ENCODE assay signal across 7 mouse cellular contexts in the genomic region with DNA sequence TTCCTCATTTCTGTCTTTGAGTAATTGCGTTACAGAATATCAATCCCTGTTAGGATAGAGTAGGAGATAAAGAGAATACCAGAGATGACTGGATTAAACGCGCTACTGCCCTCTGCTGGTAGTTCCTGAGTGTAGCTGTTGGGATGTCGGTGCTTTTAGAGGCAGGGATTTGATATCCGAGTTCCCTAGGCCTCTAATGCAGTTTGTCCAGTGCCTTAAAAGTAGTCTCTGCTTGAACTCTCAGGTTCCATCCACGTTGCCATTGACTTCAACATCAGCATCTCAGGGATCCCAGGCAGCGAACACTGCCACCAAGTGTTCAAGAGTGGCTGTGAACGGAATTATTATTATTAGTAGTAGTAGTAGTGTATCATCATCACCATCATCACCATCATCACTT. TPM values are rescaled to one million over a fixed set of nuclear protein-coding genes. Genes with fewer than 3 reads are reported as not detected.
A peak's percentile ranks its signal among the peaks of the same experiment; 100 is the strongest.
DNase-seq lines count a peak whose midpoint lies in the region; ATAC-seq and TF ChIP-seq lines count a peak whose summit lies in the region.

No protein-coding gene starts in this region.

- intact Hi-C loops in heart, postnatal 36 days (cut with DNase I): loop anchor here (2.0 kb wide), 1 partner anchor 122 kb away; no protein-coding TSS in a partner anchor

- H3K4me1 ChIP-seq in MEL (ENCODE audit: control insufficient read depth in 1 of 2, insufficient read depth in 2 of 2, low read length in 2 of 2): no peaks in the 10 kb centered on the region
- 0 out of 2 replicates have a peak, but pooled peaks cover 2% of the 10 kb centered on the region for H3K4me1 ChIP-seq in embryonic facial prominence, embryonic 10.5 days

- peaks cover 2% of the 10 kb centered on the region; the same call in 1 of the 2 replicates for H3K9me3 ChIP-seq in MEL (replicated peaks; ENCODE audit: insufficient read depth, low read length)
- no peaks in the 10 kb centered on the region for H3K9me3 ChIP-seq in embryonic facial prominence, embryonic 10.5 days

- no peak overlapping the region for H3K27ac ChIP-seq in MEL (ENCODE audit: control insufficient read depth, low read depth, low read length)
- no peak overlapping the region for H3K27ac ChIP-seq in embryonic facial prominence, embryonic 10.5 days (replicated peaks)

- TF ChIP-seq POLR2A in MEL (IDR thresholded peaks at IDR 0.05; ENCODE audit: control insufficient read depth in 1 of 2, insufficient read depth in 1 of 2, low read depth in 1 of 2, low read length in 2 of 2, poor library complexity in 1 of 2): no peak

- H3K36me3 ChIP-seq in MEL (ENCODE audit: control insufficient read depth in 1 of 2, insufficient read depth in 2 of 2, low read length in 2 of 2): no peaks in the 10 kb centered on the region
- H3K36me3 ChIP-seq in embryonic facial prominence, embryonic 10.5 days (replicated peaks): no peaks in the 10 kb centered on the region

- peak; percentile 73 for DNase-seq in MEL (ENCODE audit: low read depth, low spot score)
- DNase-seq in adrenal gland, postnatal 14 days: peak; percentile 83
- peak; percentile 74 for DNase-seq in embryonic facial prominence, embryonic 10.5 days (ENCODE audit: low spot score)
- peak; percentile 59 to 69 for DNase-seq in heart, postnatal 36 days
- DNase-seq in layer of hippocampus, postnatal 25 days (ENCODE audit: extremely low spot score in 1 of 2, low spot score in 1 of 2): peak; percentile 70 to 87
- peak; percentile 73 to 84 for DNase-seq in right cerebral cortex, postnatal 10 days (ENCODE audit: low spot score in 2 of 2)

- TF ChIP-seq CTCF in MEL (IDR thresholded peaks at IDR 0.05 in 2 of 3, conservative IDR thresholded peaks at IDR 0.05 in 1 of 3; ENCODE audit: control insufficient read depth in 1 of 3, insufficient read depth in 1 of 3, low read depth in 2 of 3, low read length in 3 of 3, poor library complexity in 1 of 3, severe bottlenecking in 1 of 3): peak in 1 of 3 experiments; percentile 83; a peak in 2 of 6 replicates

- TF ChIP-seq RAD21 in MEL (IDR thresholded peaks at IDR 0.05; ENCODE audit: low read depth, low read length): peak; percentile 57

- H3K9ac ChIP-seq in MEL (ENCODE audit: control insufficient read depth, low read depth, low read length, poor library complexity, severe bottlenecking): no peak overlapping the region

- H3K79me2 ChIP-seq in MEL (ENCODE audit: control insufficient read depth, insufficient read depth, low read length, poor library complexity): no peaks in the 10 kb centered on the region

- no peak overlapping the region for H3K4me3 ChIP-seq in MEL (ENCODE audit: control insufficient read depth in 1 of 2, insufficient read depth in 1 of 2, low read depth in 2 of 2, low read length in 2 of 2)
- H3K4me3 ChIP-seq in embryonic facial prominence, embryonic 10.5 days: no peak overlapping the region

- WGBS in embryonic facial prominence, embryonic 10.5 days: 23% methylated on average over 8 of the region's 8 CpGs

- TF ChIP-seq EP300 in MEL (IDR thresholded peaks at IDR 0.05; ENCODE audit: low read depth in 1 of 2, low read length in 2 of 2): no peak

- ATAC-seq in megakaryocyte, adult 5-6 weeks (ENCODE audit: poor library complexity, severe bottlenecking): peak; percentile 51

- H3K27me3 ChIP-seq in MEL (ENCODE audit: control insufficient read depth in 1 of 2, insufficient read depth in 2 of 2, low read length in 2 of 2): no peaks in the 10 kb centered on the region
- no peaks in the 10 kb centered on the region for H3K27me3 ChIP-seq in embryonic facial prominence, embryonic 10.5 days (replicated peaks; ENCODE audit: low read depth, poor library complexity, severe bottlenecking)

TF ChIP-seq in MEL, 35 proteins besides CTCF, POLR2A, EP300 and RAD21:
- TF ChIP-seq NRF1 (IDR thresholded peaks at IDR 0.05; ENCODE audit: insufficient read depth, low read depth, low read length, poor library complexity, severe bottlenecking) (no peak), MAZ (IDR thresholded peaks at IDR 0.05; ENCODE audit: low read depth, low read length) (no peak), MAX (IDR thresholded peaks at IDR 0.05; ENCODE audit: low read length) (no peak), GATA1 (IDR thresholded peaks at IDR 0.05; ENCODE audit: low read depth, low read length) (peak; percentile 38; the same call in 1 of the 2 replicates), RCOR1 (IDR thresholded peaks at IDR 0.05; ENCODE audit: low read depth, low read length) (no peak), ZC3H11A (IDR thresholded peaks at IDR 0.05; ENCODE audit: low read depth, low read length) (peak; percentile 72), SMC3 (IDR thresholded peaks at IDR 0.05; ENCODE audit: low read depth, low read length) (peak; percentile 75)

RNA-seq across cellular contexts. Expression of gene Rd3l, which starts 20.1 kb away (rescaled TPM):
- 0.08 TPM in 1 of 2 replicates, not detected in the other for total RNA-seq in MEL (2012; rRNA removed)
- polyA plus RNA-seq in MEL (2012; ENCODE audit: insufficient read depth in 1 of 2, insufficient read length in 2 of 2, low read depth in 1 of 2, low replicate concordance in 2 of 2, missing spikeins in 1 of 2): not detected
- total RNA-seq in adrenal gland, postnatal 14 days (2021): not detected in 2 replicates
- not detected in 2 replicates for polyA plus RNA-seq in embryonic facial prominence, embryonic 10.5 days (2016; fragmentation: Nextera tagmentation; extraction: Ambion mirVana)
- under 1 TPM in 1 of 2 experiments, not detected in 1; 0.65 TPM for total RNA-seq in heart, postnatal 36 days (2021)
- total RNA-seq in layer of hippocampus, postnatal 25 days (2021): not detected
- total RNA-seq in megakaryocyte, adult 5-6 weeks (2015): not detected in 2 replicates
- not detected in 2 replicates for total RNA-seq in megakaryocyte, adult 5-6 weeks (2017)

RNA-seq across cellular contexts. Expression of gene Tdrd9, which starts 29.9 kb away (rescaled TPM):
- total RNA-seq in MEL (2012; rRNA removed): 24.5 and 46.5 TPM in 2 replicates
- 10 to 100 TPM in 1 of 2 experiments, not detected in 1; 28.9 TPM for polyA plus RNA-seq in MEL (2012; ENCODE audit: insufficient read depth in 1 of 2, insufficient read length in 2 of 2, low read depth in 1 of 2, low replicate concordance in 2 of 2, missing spikeins in 1 of 2)
- 0.15 TPM in 1 of 2 replicates, not detected in the other for total RNA-seq in adrenal gland, postnatal 14 days (2021)
- polyA plus RNA-seq in embryonic facial prominence, embryonic 10.5 days (2016; fragmentation: Nextera tagmentation; extraction: Ambion mirVana): 1.0 and 1.1 TPM in 2 replicates
- under 1 TPM in 1 of 2 experiments, not detected in 1; 0.33 TPM for total RNA-seq in heart, postnatal 36 days (2021)
- under 1 TPM; 0.09 to 0.22 TPM for total RNA-seq in layer of hippocampus, postnatal 25 days (2021)
- total RNA-seq in megakaryocyte, adult 5-6 weeks (2015): 0.07 TPM in 1 of 2 replicates, not detected in the other
- not detected in 2 replicates for total RNA-seq in megakaryocyte, adult 5-6 weeks (2017)

RNA-seq across cellular contexts. Expression of gene Atp5mpl, which starts 34.4 kb away (rescaled TPM):
- 461 and 487 TPM in 2 replicates for total RNA-seq in MEL (2012; rRNA removed)
- 1,000 to 10,000 TPM in 1 of 2 experiments, 100 to 1,000 TPM in 1; 224 to 1,158 TPM for polyA plus RNA-seq in MEL (2012; ENCODE audit: insufficient read depth in 1 of 2, insufficient read length in 2 of 2, low read depth in 1 of 2, low replicate concordance in 2 of 2, missing spikeins in 1 of 2)
- 533 and 580 TPM in 2 replicates for total RNA-seq in adrenal gland, postnatal 14 days (2021)
- polyA plus RNA-seq in embryonic facial prominence, embryonic 10.5 days (2016; fragmentation: Nextera tagmentation; extraction: Ambion mirVana): 580 and 594 TPM in 2 replicates
- 1,000 to 10,000 TPM; 1,342 to 1,403 TPM for total RNA-seq in heart, postnatal 36 days (2021)
- 100 to 1,000 TPM; 374 to 410 TPM for total RNA-seq in layer of hippocampus, postnatal 25 days (2021)
- 371 and 395 TPM in 2 replicates for total RNA-seq in megakaryocyte, adult 5-6 weeks (2015)
- 580 and 630 TPM in 2 replicates for total RNA-seq in megakaryocyte, adult 5-6 weeks (2017)

Comparison
In these comparisons a context has a peak if more than half of its experiments do, and no peak if none do; other contexts are left out.
1. RNA of gene Tdrd9, which starts 29.9 kb away (total RNA-seq): 24.5 to 46.5 TPM in MEL; 0.33 TPM in heart, postnatal 36 days, 0.09 to 0.22 TPM in layer of hippocampus, postnatal 25 days, 0.07 TPM in megakaryocyte, adult 5-6 weeks and 0.15 TPM in adrenal gland, postnatal 14 days; every median in the first group is over 10 times any median in the second.
2. Peak in every context shown above with its lines, with median percentiles within 50 percentile points of each other: DNase-seq.